Mouse (Mus musculus): Measurements from ENCODE around the gene Spn.

GRCm38 (mm10) chr7:127105551-127105950 lies 32.1 kb downstream of the Spn start:
- TF ChIP-seq CTCF (IDR thresholded peaks at IDR 0.05; ENCODE audit: low read depth, low read length) (no peak), POLR2A (IDR thresholded peaks at IDR 0.05; ENCODE audit: insufficient read depth, low read length) (no peak), EP300 (IDR thresholded peaks at IDR 0.05; ENCODE audit: insufficient read depth, low read depth, low read length) (no peak)
